In the genomic region with DNA sequence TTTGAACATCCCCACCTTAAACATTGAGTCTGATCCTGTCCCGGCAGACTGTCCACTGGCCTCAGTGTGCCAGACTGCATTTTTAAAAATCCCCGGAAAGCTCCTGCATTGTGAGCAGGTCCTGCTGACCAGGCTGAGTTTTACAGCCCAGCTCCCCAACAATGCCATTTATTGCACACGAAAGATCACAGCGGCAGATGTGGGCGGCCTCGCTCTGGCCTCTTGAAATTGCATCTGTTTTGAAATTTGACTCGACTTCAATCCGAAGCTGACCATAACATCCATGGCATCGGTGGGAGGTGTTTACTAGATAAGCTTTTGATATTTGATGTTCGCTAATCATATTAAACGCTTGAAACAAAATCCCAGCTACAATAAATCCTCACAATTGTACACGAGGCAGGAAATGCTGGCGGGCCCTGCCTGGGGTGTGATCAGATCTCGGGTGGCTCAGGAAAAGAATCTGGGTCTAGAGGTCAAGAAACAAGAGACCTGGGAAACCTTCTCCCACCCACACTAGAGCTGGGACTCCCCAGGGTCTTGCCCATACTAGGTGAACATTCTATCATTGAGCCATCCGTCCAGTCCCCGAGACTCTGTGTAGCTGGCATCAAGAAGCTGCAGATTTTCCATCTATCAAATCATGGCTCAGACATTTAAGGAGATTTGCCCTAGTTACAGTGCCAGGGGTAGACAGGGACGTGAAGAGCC, we compare ENCODE assay signal across 10 mouse cellular contexts.
A peak's percentile ranks its signal among the peaks of the same experiment; 100 is the strongest.
DNase-seq lines count a peak whose midpoint lies in the region; ATAC-seq and TF ChIP-seq lines count a peak whose summit lies in the region.
"Had no signal": no experiment of that assay in that cellular context is flagged by ENCODE, and none has a peak within 500 bp of the region (broad histone marks: within the 10 kb centered on the region; RNA-seq: fewer than 3 reads in every experiment).

No protein-coding gene starts in this region.

- 46% methylated on average over 17 of the region's 17 CpGs for WGBS in midbrain, embryonic 10.5 days
- WGBS in midbrain, embryonic 15.5 days = 31% methylated on average over 17 of the region's 17 CpGs
- 15% methylated on average over 17 of the region's 17 CpGs for WGBS in limb, embryonic 12.5 days

- H3K4me2 ChIP-seq in midbrain, embryonic 15.5 days = no peak overlapping the region
- peak overlapping the region; percentile 49 for H3K4me2 ChIP-seq in limb, embryonic 12.5 days
- H3K4me2 ChIP-seq: heart, embryonic 13.5 days had no signal

- H3K4me1 ChIP-seq in midbrain, embryonic 10.5 days = peaks cover 33% of the 10 kb centered on the region
- H3K4me1 ChIP-seq in midbrain, embryonic 15.5 days = peaks cover 15% of the 10 kb centered on the region
- peaks cover 34% of the 10 kb centered on the region for H3K4me1 ChIP-seq in limb, embryonic 12.5 days (replicated peaks)

- no peak for DNase-seq in gastrocnemius, adult 2 months
- DNase-seq in gastrocnemius, postnatal 36 days = no peak
- peak; percentile 48 for DNase-seq in midbrain, embryonic 10.5 days (ENCODE audit: low spot score)
- DNase-seq in retina, postnatal 1 day = peak; percentile 55
- DNase-seq in left cerebral cortex, adult 11 months (ENCODE audit: low spot score) = no peak
- no peak for DNase-seq in gastrocnemius, postnatal 4 days (ENCODE audit: low spot score in 2 of 2)
- DNase-seq: lung, adult 2 months had no signal

- no peak overlapping the region for H3K27ac ChIP-seq in gastrocnemius, adult 2 months
- peak overlapping the region; percentile 79 for H3K27ac ChIP-seq in midbrain, embryonic 10.5 days (replicated peaks)
- H3K27ac ChIP-seq in midbrain, embryonic 15.5 days = no peak overlapping the region
- H3K27ac ChIP-seq in limb, embryonic 12.5 days = peak overlapping the region; percentile 82; the same call in 1 of the 2 replicates
- H3K27ac ChIP-seq: heart, embryonic 13.5 days had no signal

- no peak for TF ChIP-seq CTCF in gastrocnemius, adult 2 months (IDR thresholded peaks at IDR 0.05)

- no peaks in the 10 kb centered on the region for H3K9me3 ChIP-seq in midbrain, embryonic 10.5 days (replicated peaks)
- H3K9me3 ChIP-seq in midbrain, embryonic 15.5 days = no peaks in the 10 kb centered on the region
- no peaks in the 10 kb centered on the region for H3K9me3 ChIP-seq in limb, embryonic 12.5 days
- H3K9me3 ChIP-seq: heart, embryonic 13.5 days had no signal

- ATAC-seq in midbrain, embryonic 15.5 days (replicated peaks) = no peak
- no peak for ATAC-seq in limb, embryonic 12.5 days (ENCODE audit: insufficient number of reproducible peaks, insufficient read depth, low FRiP score, low TSS enrichment, low read depth)

- H3K9ac ChIP-seq in midbrain, embryonic 15.5 days = no peak overlapping the region
- H3K9ac ChIP-seq in limb, embryonic 12.5 days (replicated peaks) = no peak overlapping the region
- H3K9ac ChIP-seq: heart, embryonic 13.5 days had no signal

- peak overlapping the region; percentile 22 for H3K4me3 ChIP-seq in gastrocnemius, adult 2 months
- H3K4me3 ChIP-seq in midbrain, embryonic 10.5 days = no peak overlapping the region
- H3K4me3 ChIP-seq in midbrain, embryonic 15.5 days = no peak overlapping the region
- no peak overlapping the region for H3K4me3 ChIP-seq in limb, embryonic 12.5 days (replicated peaks)
- H3K4me3 ChIP-seq: heart, embryonic 13.5 days had no signal

- intact Hi-C loops in gastrocnemius, adult 2 months (cut with DNase I) = no loop called here
- intact Hi-C loops in gastrocnemius, postnatal 36 days (cut with DNase I) = no loop called here

- H3K36me3 ChIP-seq in midbrain, embryonic 10.5 days = no peaks in the 10 kb centered on the region
- no peaks in the 10 kb centered on the region for H3K36me3 ChIP-seq in midbrain, embryonic 15.5 days (replicated peaks)
- no peaks in the 10 kb centered on the region for H3K36me3 ChIP-seq in limb, embryonic 12.5 days
- H3K36me3 ChIP-seq: heart, embryonic 13.5 days had no signal

- peaks cover 10% of the 10 kb centered on the region; the same call in 1 of the 2 replicates for H3K27me3 ChIP-seq in midbrain, embryonic 10.5 days (ENCODE audit: low read depth, poor library complexity, severe bottlenecking)
- H3K27me3 ChIP-seq in midbrain, embryonic 15.5 days (replicated peaks) = no peaks in the 10 kb centered on the region; the same call in 1 of the 2 replicates
- 0 out of 2 replicates have a peak, but pooled peaks cover 3% of the 10 kb centered on the region for H3K27me3 ChIP-seq in limb, embryonic 12.5 days
- H3K27me3 ChIP-seq: heart, embryonic 13.5 days had no signal

Comparison
In these comparisons a context has a peak if more than half of its experiments do, and no peak if none do; other contexts are left out.
1. H3K27ac ChIP-seq: peak in midbrain, embryonic 10.5 days (single experiment) and limb, embryonic 12.5 days (single experiment); none in gastrocnemius, adult 2 months (single experiment) and midbrain, embryonic 15.5 days (single experiment).
2. DNase-seq: peak in midbrain, embryonic 10.5 days (single experiment) and retina, postnatal 1 day (single experiment); none in gastrocnemius, adult 2 months (single experiment), gastrocnemius, postnatal 36 days (0 of 2), left cerebral cortex, adult 11 months (single experiment) and gastrocnemius, postnatal 4 days (0 of 2).